Mouse (Mus musculus) kidney, adult 2 months (tissue): ENCODE data around the gene Arhgap21.

ENCODE experiments used
- CTCF ChIP-seq: fragments of 200-500 bp; conservative IDR thresholded peaks from 2 replicates; pipeline ENCODE4 v1.5.1; 2011; ENCODE audit warnings: low read depth, mild to moderate bottlenecking, control low read depth, low read length, moderate library complexity, mixed read lengths; ENCODE audit not compliant: insufficient read depth, insufficient read length
- POLR2A ChIP-seq: fragments of 200-500 bp; IDR thresholded peaks from one replicate; pipeline ENCODE4 v1.6.1; 2011; ENCODE audit warnings: low read depth, low read length, control low read depth

- TF ChIP-seq CTCF = no peak
- no peak for TF ChIP-seq POLR2A
Measured at GRCm38 (mm10) chr2:20902981-20903645, 65.6 kb downstream of the Arhgap21 start.
